Mouse (Mus musculus) forebrain, embryonic 10.5 days (tissue): Measurements from ENCODE around the gene Olfr1416. TPM values are rescaled to one million over a fixed set of nuclear protein-coding genes. Genes with fewer than 3 reads are reported as not detected.
A peak's percentile ranks its signal among the peaks of the same experiment; 100 is the strongest.

Experiments used
- DNase-seq: peaks from one replicate; pipeline ENCODE4 v3.0.0-alpha.2; 2017; ENCODE audit warnings: low spot score; ENCODE audit errors: extremely low spot score
- H3K27ac ChIP-seq: fragments of 300-500 bp; sonication (generic); 2 replicates; pipeline ENCODE4 v1.5.1; 2016; ENCODE audit warnings: mild to moderate bottlenecking
- H3K27me3 ChIP-seq: fragments of 300-500 bp; sonication (generic); 2 replicates; pipeline ENCODE4 v1.6.1; 2016; ENCODE audit warnings: mild to moderate bottlenecking; ENCODE audit not compliant: poor library complexity, severe bottlenecking
- H3K36me3 ChIP-seq: fragments of 300-500 bp; sonication (generic); replicated peaks from 2 replicates; pipeline ENCODE4 v1.6.1; 2016; ENCODE audit warnings: mild to moderate bottlenecking, moderate library complexity
- H3K4me1 ChIP-seq: fragments of 300-500 bp; sonication (generic); 2 replicates; pipeline ENCODE4 v1.6.1; 2016
- H3K4me3 ChIP-seq: fragments of 300-500 bp; sonication (generic); 2 replicates; pipeline ENCODE4 v1.5.1; 2016; ENCODE audit warnings: mild to moderate bottlenecking, moderate library complexity
- H3K9me3 ChIP-seq: fragments of 300-500 bp; sonication (generic); 2 replicates; pipeline ENCODE4 v1.6.1; 2016; ENCODE audit warnings: mild to moderate bottlenecking, moderate library complexity
- WGBS: fragments of 180-500 bp; shearing (Covaris S2); methylation state at CpG from one replicate; pipeline ENCODE4 v1.1.7; 2016; 5-methylcytosine and 5-hydroxymethylcytosine counted together
- polyA plus RNA-seq: library from polyadenylated mRNA; unstranded; fragments of >200 nt; fragmentation: Nextera tagmentation; extraction: Ambion mirVana; gene quantifications from 2 replicates; pipeline ENCODE4 v1.2.1, GENCODE M21; 2016

Gene Olfr1416
- polyA plus RNA-seq, 1 experiment from 2014 or later: not detected

DNA sequence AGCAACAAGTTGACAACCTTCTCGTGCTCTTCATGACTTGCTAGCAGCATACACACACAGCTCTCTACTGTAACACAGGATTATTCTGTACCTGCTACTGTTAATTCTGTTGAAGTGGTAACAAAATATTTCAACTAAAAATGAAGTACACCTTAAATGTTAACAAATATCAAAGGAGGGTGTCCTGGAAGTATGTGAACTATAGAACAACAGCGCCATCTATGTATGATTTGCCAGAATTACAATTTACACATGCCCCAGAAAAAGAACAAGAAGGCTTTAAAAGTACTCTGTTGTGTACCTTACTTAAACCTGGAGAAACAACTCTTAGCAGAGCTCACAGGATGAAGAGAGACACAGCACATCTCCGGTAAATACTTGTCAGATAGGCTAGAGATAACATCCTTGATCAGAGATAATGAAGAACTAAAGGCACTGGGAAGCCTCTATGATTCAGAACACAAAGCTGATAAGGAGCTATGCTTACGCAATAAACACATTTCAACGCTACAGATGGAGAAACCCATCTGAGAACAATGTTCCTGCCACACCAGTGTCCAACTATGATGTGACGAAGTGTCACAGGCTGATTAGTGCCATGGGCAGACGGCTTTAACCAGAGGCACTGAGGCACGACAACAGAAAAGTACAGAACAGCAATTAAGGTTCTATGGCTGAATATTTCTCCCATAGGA is 31.0 kb downstream of the Olfr1416 start:
- Histone ChIP-seq H3K4me3 (no peak overlapping the region), H3K27ac (no peak overlapping the region), H3K9me3 (no peaks in the 10 kb centered on the region), H3K4me1 (no peaks in the 10 kb centered on the region), H3K36me3 (peaks cover 97% of the 10 kb centered on the region), H3K27me3 (no peaks in the 10 kb centered on the region)
- DNase-seq: no peak
- 79% methylated on average over 8 of the region's 8 CpGs for WGBS

DNA sequence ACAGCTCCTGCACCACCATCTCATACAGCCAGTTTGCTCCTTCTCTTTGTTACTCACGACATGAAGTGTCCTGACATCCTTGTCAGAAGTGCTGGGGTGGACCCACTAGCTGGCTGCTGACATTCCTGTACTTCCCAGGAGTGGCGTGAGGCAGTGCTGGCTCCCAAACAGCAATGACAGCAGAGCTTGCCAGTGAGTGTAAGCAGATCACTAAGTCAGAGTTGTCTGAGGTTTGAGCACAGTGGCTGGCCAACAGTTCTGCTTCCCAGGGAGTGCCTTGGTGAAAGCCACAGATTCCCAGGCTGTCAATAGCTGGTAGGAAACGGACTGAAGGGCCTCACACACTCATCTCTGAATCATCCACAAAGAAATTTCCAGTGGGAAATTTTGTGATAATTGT is 36.6 kb downstream of the Olfr1416 start:
- H3K36me3 ChIP-seq: peaks cover 97% of the 10 kb centered on the region

DNA sequence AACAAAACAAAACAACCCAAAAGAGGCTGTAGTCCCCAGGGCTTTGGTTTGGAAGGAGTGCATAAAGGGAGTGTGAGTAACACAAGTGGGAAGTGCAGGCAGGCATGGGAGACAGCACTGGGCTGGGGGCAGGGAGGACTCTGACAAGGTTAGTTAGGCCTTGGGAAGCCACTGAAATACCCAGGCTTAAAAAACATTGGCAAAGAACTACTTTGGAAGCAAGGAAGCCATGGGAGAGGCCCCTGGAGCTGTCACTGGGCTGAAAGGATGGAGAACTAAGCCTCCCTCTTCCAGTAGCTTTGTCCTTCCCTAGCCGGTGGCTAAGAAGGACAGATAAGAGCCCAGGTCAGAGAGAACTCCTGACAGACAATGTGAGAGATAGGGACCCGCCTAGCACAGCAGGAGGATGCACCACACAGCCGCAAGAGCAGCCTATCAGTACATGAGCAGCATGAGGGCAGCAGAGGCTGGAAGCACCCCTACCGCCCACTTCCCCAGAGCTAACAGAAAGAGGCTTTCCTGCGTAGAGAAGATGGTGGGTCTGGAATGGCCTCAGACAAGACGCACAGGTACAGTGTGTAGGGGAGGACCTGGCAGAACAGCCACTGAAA is 43.4 kb downstream of the Olfr1416 start:
- H3K9me3 ChIP-seq: no peaks in the 10 kb centered on the region
- H3K36me3 ChIP-seq: peaks cover 81% of the 10 kb centered on the region
- no peak overlapping the region for H3K4me3 ChIP-seq
- DNase-seq: no peak
- H3K4me1 ChIP-seq: peaks cover 24% of the 10 kb centered on the region
- no peaks in the 10 kb centered on the region for H3K27me3 ChIP-seq
- H3K27ac ChIP-seq: no peak overlapping the region
- WGBS: 71% methylated on average over 6 of the region's 6 CpGs

More for the DNA sequence above, 36.6 kb downstream of the Olfr1416 start:
- no peaks in the 10 kb centered on the region for H3K9me3 ChIP-seq
- no peaks in the 10 kb centered on the region for H3K4me1 ChIP-seq
- DNase-seq: no peak
- no peaks in the 10 kb centered on the region for H3K27me3 ChIP-seq
- 89% methylated on average over 3 of the region's 3 CpGs for WGBS
- H3K27ac ChIP-seq: no peak overlapping the region
- H3K4me3 ChIP-seq: no peak overlapping the region

DNA sequence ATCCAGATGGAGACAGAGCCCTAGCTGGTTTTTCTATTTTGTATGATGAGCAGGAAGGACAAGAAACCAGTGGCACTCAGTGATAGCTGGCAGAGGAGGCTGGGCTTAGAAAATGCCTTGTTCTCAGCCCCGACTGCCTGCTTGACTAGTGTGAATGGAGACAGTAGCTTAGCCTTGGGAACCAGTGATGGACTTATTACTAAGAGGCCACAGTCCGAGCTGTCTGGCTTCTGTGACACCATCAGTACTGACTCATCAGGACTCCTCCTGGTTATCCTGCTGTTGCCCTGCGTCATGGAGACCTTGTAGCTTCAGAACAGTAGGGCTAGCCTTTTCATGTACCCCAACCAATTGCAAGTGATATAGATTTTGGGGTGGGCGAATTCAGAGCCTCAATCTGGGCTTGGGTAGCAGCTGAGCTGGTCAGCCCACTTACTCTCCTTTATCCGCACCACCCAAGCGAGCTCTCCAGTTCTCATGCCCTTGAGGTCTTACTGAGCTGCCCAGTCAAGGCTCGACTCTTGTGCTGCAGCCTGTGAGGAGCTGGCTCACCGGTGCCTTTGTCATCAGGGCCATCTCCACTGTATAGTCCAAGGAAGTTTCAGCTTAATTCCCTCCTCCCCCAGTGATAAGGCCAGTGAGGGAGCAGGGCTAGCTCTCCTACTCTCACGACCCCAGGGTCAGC is 44.7 kb downstream of the Olfr1416 start:
- H3K36me3 ChIP-seq: peaks cover 68% of the 10 kb centered on the region
- H3K27ac ChIP-seq: no peak overlapping the region
- H3K27me3 ChIP-seq: no peaks in the 10 kb centered on the region
- 91% methylated on average over 9 of the region's 9 CpGs for WGBS
- no peak overlapping the region for H3K4me3 ChIP-seq
- DNase-seq: no peak
- H3K9me3 ChIP-seq: no peaks in the 10 kb centered on the region
- H3K4me1 ChIP-seq: peaks cover 27% of the 10 kb centered on the region

DNA sequence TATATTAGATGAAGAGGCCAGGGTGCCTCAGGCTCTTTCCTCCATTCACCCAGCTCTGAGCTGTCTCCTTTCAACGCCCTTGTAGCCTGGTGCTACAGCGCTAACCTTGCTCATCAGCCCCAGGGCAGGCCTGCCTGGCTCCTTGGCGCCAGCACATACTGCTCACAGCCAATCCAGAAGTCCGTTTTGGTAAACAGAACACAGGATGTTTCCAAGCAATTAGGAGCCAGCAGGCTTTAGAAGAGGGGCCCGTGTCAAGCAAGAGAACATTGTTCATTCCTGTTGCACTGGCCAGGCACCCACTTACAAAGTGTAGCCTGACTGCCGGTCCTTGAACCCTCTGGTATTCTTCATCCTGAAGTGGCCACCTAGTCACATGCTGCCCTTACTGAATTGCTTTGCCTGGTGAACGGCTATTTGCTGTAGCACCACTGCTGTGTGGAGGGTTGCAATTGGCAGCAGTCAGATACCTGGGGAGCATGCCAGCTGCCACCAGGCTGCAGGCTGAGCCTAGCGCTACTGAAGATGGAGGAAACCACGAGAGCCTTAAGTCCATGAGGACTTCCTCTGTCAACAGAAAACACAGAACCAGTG is 47.1 kb downstream of the Olfr1416 start:
- Histone ChIP-seq H3K27ac (peak overlapping the region; percentile 22; the same call in 1 of the 2 replicates), H3K36me3 (peaks cover 45% of the 10 kb centered on the region), H3K9me3 (no peaks in the 10 kb centered on the region), H3K4me1 (peaks cover 27% of the 10 kb centered on the region), H3K27me3 (no peaks in the 10 kb centered on the region), H3K4me3 (no peak overlapping the region)
- 57% methylated on average over 9 of the region's 9 CpGs for WGBS
- no peak for DNase-seq

DNA sequence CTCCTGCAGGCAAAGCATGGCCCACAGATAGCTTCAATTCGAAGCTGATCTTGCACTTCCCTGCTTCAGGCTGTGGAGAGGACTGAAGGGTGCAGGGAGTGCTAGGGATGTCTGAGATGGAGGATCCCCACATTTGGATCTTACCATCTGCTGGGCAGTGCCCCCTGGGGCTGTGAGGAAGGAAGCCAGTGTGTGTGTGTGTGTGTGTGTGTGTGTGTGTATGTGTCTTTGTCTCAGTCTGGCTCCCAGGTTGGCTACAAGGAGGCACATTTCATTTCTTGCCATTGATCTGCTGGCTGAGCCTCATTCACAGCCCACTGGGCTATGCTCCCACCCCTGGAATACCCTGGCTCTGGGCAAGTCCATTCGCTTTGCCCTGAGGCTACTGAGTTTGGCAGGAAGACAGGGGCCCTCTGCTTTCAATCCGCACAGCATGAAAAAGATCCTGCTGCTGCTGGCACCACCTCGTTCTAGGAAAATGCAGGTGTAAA is 48.0 kb downstream of the Olfr1416 start:
- no peaks in the 10 kb centered on the region for H3K9me3 ChIP-seq
- 55% methylated on average over 4 of the region's 4 CpGs for WGBS
- H3K36me3 ChIP-seq: peaks cover 36% of the 10 kb centered on the region
- H3K4me3 ChIP-seq: no peak overlapping the region
- H3K27me3 ChIP-seq: no peaks in the 10 kb centered on the region
- peaks cover 32% of the 10 kb centered on the region for H3K4me1 ChIP-seq
- no peak for DNase-seq
- peak overlapping the region; percentile 44; the same call in 1 of the 2 replicates for H3K27ac ChIP-seq

DNA sequence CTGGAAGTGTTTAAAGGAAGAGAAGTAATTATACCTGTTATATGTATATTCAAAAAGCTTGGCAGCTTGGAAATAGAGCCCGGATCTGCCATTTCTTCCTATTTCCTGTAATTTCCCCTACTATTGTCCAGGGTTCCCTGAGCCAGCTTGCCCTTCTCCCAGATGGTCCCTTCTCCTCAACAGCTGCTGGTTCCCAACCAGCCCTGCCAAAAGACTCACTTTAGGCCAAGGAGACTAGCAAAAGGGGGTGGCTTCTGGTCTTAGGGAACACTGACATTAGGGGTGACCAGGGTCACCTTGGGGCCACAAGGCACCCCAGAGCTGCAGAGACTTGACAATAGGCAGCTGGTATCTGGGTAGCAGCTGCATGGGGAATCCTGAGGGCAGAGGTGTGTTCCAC is 49.9 kb downstream of the Olfr1416 start:
- no peak overlapping the region for H3K4me3 ChIP-seq
- H3K9me3 ChIP-seq: no peaks in the 10 kb centered on the region
- DNase-seq: no peak
- peaks cover 32% of the 10 kb centered on the region for H3K4me1 ChIP-seq
- no peak overlapping the region for H3K27ac ChIP-seq
- peaks cover 21% of the 10 kb centered on the region for H3K36me3 ChIP-seq
- 90% methylated on average over 1 of the region's 1 CpGs for WGBS
- no peaks in the 10 kb centered on the region for H3K27me3 ChIP-seq

DNA sequence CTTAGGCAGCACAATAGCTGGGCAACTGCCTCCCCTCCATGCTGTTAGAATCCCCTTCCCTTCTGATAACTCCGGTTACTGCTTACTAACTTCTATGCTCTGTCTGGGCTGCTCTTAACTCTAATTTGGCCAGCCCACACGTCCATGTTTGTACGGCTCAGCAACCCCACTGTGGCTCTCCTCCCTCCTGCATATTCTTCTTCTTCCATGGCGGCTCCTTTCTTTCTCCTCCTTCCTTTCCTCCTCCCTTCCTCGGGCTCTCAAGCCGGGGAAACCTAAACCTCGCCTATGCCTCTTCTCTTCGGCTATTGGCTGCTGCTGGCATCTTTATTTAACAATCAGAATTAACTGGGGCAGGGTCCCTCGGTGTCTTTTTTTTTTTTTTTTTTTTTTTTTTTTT is 52.1 kb downstream of the Olfr1416 start:
- WGBS: 84% methylated on average over 9 of the region's 9 CpGs
- H3K36me3 ChIP-seq: no peaks in the 10 kb centered on the region
- H3K4me3 ChIP-seq: no peak overlapping the region
- peaks cover 20% of the 10 kb centered on the region for H3K4me1 ChIP-seq
- no peaks in the 10 kb centered on the region for H3K27me3 ChIP-seq
- H3K27ac ChIP-seq: no peak overlapping the region
- H3K9me3 ChIP-seq: no peaks in the 10 kb centered on the region
- DNase-seq: no peak

DNA sequence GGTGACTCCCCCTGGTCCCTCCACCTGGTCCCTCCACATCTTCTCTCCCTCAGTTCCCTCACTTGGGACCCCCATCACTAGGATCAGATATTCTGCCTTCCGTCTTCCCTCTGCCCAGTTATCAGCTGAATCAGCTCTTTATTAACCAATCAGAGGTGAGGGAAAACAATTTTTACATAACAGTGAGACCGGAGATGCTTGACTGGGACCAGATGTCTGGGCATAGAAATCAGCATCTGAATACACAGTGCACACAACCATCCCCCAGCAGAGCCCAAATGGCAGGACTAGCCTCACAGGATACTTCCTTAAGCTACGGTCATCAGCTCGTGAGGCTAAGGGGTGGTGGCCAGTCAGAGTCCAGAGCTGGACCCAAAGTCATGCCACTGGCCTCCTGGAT is 52.8 kb downstream of the Olfr1416 start:
- Histone ChIP-seq H3K27ac (no peak overlapping the region), H3K4me3 (no peak overlapping the region), H3K4me1 (peaks cover 13% of the 10 kb centered on the region), H3K9me3 (no peaks in the 10 kb centered on the region), H3K27me3 (no peaks in the 10 kb centered on the region), H3K36me3 (no peaks in the 10 kb centered on the region)
- WGBS: 70% methylated on average over 4 of the region's 4 CpGs
- DNase-seq: no peak

DNA sequence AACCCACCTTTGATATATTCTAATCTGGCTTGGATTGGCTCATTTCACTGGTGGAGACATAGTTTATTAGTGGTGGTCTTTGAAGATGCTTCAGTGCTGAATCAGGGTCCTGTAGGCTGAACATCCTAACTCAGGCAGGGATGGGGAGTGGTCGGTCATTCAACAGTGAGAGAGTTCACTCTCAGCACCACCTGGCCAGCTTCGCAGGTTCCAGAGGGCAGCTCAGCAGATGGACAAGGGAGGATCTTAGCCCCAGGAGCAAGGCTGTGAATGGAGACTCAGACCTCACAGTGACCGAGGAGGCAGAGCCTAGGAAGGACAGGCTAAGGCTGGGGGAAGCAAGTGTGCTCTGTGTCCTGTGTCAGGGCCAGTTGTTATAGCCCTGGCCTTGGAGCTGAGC is 53.5 kb downstream of the Olfr1416 start:
- H3K27ac ChIP-seq: no peak overlapping the region

DNA sequence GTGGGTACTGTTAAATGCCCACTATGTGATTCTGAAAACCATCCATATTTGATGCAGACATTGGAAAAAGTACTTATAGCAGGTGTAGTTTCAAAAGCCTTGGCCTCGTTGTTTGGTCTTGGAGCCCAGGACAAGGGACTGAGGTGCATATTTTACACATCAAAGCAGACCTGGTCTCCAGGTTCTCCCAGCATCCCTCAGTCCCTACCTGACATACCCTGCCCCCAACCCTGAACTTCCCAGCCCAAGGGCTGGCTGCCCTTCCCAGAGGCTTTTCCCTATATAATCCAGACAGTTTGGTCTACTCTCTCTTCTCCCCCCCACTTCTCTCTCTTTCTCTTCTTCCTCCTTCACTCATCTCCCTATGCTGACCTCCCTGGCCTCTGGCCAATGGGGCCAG is 53.9 kb downstream of the Olfr1416 start:
- WGBS: 97% methylated on average over 1 of the region's 1 CpGs
- no peak overlapping the region for H3K4me3 ChIP-seq
- H3K4me1 ChIP-seq: peaks cover 6% of the 10 kb centered on the region; the same call in 1 of the 2 replicates
- no peak overlapping the region for H3K27ac ChIP-seq
- no peak for DNase-seq
- no peaks in the 10 kb centered on the region for H3K9me3 ChIP-seq
- no peaks in the 10 kb centered on the region for H3K36me3 ChIP-seq
- H3K27me3 ChIP-seq: no peaks in the 10 kb centered on the region

More for the DNA sequence above, 53.5 kb downstream of the Olfr1416 start:
- H3K4me3 ChIP-seq: no peak overlapping the region
- no peaks in the 10 kb centered on the region for H3K9me3 ChIP-seq
- H3K27me3 ChIP-seq: no peaks in the 10 kb centered on the region
- no peak for DNase-seq
- WGBS: 79% methylated on average over 3 of the region's 3 CpGs
- H3K36me3 ChIP-seq: no peaks in the 10 kb centered on the region
- peaks cover 7% of the 10 kb centered on the region for H3K4me1 ChIP-seq
